Comparison of ENCODE assay signal across 8 mouse cellular contexts in the genomic region with DNA sequence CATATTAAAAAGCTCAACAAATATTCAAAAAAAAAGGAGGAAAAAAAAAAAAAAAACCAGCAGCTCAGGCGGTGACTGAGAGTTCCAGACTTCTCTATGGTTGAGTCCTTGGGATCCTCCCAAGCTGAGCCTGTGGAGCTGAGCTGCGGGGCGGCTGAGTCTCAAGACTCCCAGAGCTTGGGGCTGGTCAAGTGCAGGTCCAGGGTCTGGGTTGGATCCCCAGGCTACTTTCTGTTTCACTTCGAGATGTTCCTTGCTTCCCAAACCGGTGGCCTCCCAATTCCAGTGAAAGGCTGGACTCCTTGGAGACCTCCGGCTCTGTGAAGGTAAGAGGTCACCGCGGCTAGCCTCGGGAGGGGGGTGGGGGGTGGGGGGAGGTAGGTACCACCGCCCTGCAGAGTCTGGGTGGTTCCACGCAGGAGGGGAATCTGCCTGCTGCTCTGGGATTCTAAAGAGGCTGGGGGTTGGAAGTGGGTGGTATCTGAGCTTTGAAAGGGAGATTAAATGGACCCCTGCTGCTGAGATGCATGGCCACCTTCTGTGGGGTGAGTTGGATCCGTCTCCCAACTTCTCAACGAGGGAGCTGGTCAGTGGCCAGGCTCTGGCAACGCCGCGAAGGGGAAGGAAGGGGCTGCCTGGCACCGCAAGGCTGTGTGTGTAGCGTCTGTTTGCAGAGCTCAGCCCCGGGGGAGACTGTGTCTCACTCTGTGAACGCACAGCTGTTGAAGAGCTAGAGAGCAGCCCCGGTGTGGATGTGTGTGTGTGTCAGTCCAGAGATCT.
DNase-seq lines count a peak whose midpoint lies in the region; ATAC-seq lines count a peak whose summit lies in the region.

No protein-coding gene starts in this region.

- H3K36me3 ChIP-seq in hindbrain, embryonic 12.5 days: no peaks in the 10 kb centered on the region
- no peaks in the 10 kb centered on the region for H3K36me3 ChIP-seq in lung, embryonic 16.5 days (ENCODE audit: control insufficient read depth, insufficient read depth, low read length)

- H3K4me2 ChIP-seq in hindbrain, embryonic 12.5 days (replicated peaks): peak overlapping the region; percentile 58
- peak overlapping the region; percentile 89 for H3K4me2 ChIP-seq in lung, embryonic 16.5 days (ENCODE audit: low read depth, low read length)

- peaks cover 13% of the 10 kb centered on the region for H3K4me1 ChIP-seq in hindbrain, embryonic 12.5 days
- H3K4me1 ChIP-seq in lung, embryonic 16.5 days (replicated peaks; ENCODE audit: control insufficient read depth, insufficient read depth, low read length): peaks cover 8% of the 10 kb centered on the region

- peak; percentile 69 for DNase-seq in Muller cell, postnatal 12 days (ENCODE audit: inconsistent ontology term)
- peak; percentile 78 to 86 for DNase-seq in cerebellum, postnatal 10 days
- peak; percentile 29 for DNase-seq in gastrocnemius, adult 18-20 months (ENCODE audit: low spot score)
- DNase-seq in layer of hippocampus, postnatal 10 days (ENCODE audit: low spot score in 2 of 2): peak; percentile 68 to 73
- peak; percentile 45 for DNase-seq in ovary, postnatal 10 days (ENCODE audit: low spot score)
- DNase-seq in urinary bladder, postnatal 14 days (ENCODE audit: low spot score): peak; percentile 45

- peak overlapping the region; percentile 24 for H3K9ac ChIP-seq in hindbrain, embryonic 12.5 days
- peak overlapping the region; percentile 81 for H3K9ac ChIP-seq in lung, embryonic 16.5 days (ENCODE audit: low read length)

- no peaks in the 10 kb centered on the region for H3K9me3 ChIP-seq in hindbrain, embryonic 12.5 days (replicated peaks)
- no peaks in the 10 kb centered on the region for H3K9me3 ChIP-seq in lung, embryonic 16.5 days (ENCODE audit: control insufficient read depth, low read length)

- peak; percentile 64; the same call in 1 of the 2 replicates for ATAC-seq in hindbrain, embryonic 12.5 days (ENCODE audit: low FRiP score)
- ATAC-seq in lung, embryonic 16.5 days (ENCODE audit: low read depth): peak; percentile 93

- H3K27ac ChIP-seq in hindbrain, embryonic 12.5 days: no peak overlapping the region
- no peak overlapping the region for H3K27ac ChIP-seq in lung, embryonic 16.5 days (ENCODE audit: low read length)

- H3K27me3 ChIP-seq in hindbrain, embryonic 12.5 days: no peaks in the 10 kb centered on the region
- no peaks in the 10 kb centered on the region for H3K27me3 ChIP-seq in lung, embryonic 16.5 days (ENCODE audit: control insufficient read depth, insufficient read depth, low read depth, low read length)

- H3K4me3 ChIP-seq in hindbrain, embryonic 12.5 days: peak overlapping the region; percentile 22
- peak overlapping the region; percentile 69 for H3K4me3 ChIP-seq in lung, embryonic 16.5 days (ENCODE audit: low read length)

- 6% methylated on average over 21 of the region's 21 CpGs for WGBS in hindbrain, embryonic 12.5 days
- 2% methylated on average over 21 of the region's 21 CpGs for WGBS in lung, embryonic 16.5 days

Comparison
In these comparisons a context has a peak if more than half of its experiments do, and no peak if none do; other contexts are left out.
1. DNase-seq: peak in every context shown above with its lines; median percentile 82 in cerebellum, postnatal 10 days; 70 in layer of hippocampus, postnatal 10 days; 69 in Muller cell, postnatal 12 days; 45 in ovary, postnatal 10 days; 45 in urinary bladder, postnatal 14 days; 29 in gastrocnemius, adult 18-20 months.